Mouse (Mus musculus): ENCODE results near the gene Exd2.

DNA sequence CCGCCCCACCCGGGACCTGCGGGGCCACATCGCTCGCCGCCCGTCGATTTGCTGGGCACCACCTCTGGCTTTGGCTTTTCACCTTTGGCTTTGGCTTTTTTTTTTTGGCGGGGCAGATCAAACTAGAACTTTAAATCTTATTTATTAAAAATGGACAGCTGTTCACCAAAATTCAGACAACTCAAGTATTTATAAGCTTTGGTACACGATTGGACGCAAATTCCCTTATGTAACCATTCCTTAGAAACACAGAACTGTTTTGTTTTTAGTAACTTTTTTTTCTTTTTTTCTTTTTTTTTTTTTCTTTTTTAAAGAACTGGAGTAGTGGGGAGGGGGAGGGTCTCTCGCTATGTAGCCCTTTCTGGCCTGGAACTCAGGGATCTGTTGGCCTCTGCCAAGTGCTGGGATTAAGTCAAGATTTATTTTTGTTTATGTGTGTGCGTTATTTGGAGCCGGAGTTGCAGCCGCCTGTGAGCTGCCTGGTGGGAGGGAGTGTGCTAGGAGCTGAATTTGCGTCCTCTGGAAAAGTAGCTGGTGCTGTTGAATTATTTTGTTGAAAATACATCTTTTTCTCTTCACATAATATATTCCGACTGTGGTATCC, 873 bp downstream of the Exd2 start:
- TF ChIP-seq CTCF (IDR thresholded peaks at IDR 0.05; ENCODE audit: borderline replicate concordance, insufficient read depth, low read length) (no peak), POLR2A (IDR thresholded peaks at IDR 0.05; ENCODE audit: low read depth, low read length) (peak; percentile 4; the same call in 1 of the 2 replicates)
